Mouse (Mus musculus): ENCODE results near the gene Ifna7. TPM values are rescaled to one million over a fixed set of nuclear protein-coding genes. Genes with fewer than 3 reads are reported as not detected.
A peak's percentile ranks its signal among the peaks of the same experiment; 100 is the strongest.
"Not testable (repeated sequence)": the region's sequence is repeated elsewhere in the genome, so short reads cannot be mapped to it uniquely, and the experiment has no call there.

Gene Ifna7
- not detected in 2 replicates for polyA plus RNA-seq (2015; fragmentation: Nextera tagmentation; extraction: Ambion mirVana)

- 57% methylated on average over 3 of the region's 3 CpGs for WGBS
Measured at GRCm38 (mm10) chr4:88815928-88816327, at the start of gene Ifna7. Gene Ifna7, plus strand, starts transcription at chr4:88816228.

GRCm38 (mm10) chr4:88773534-88773933, 42.5 kb upstream of the Ifna7 start, which contains the start of gene Gm13290:
Gene Gm13290, plus strand, starts transcription at chr4:88773834.
- not testable (repeated sequence) for H3K27me3 ChIP-seq; H3K4me1 ChIP-seq; H3K9ac ChIP-seq; H3K4me3 ChIP-seq; ATAC-seq; H3K27ac ChIP-seq; H3K36me3 ChIP-seq (ENCODE audit: poor library complexity, severe bottlenecking); H3K4me2 ChIP-seq; H3K9me3 ChIP-seq (replicated peaks)
- no CpG with 5 or more reads among the region's 32 CpGs for WGBS

More at GRCm38 (mm10) chr4:88815928-88816327, at the start of gene Ifna7:
- Histone ChIP-seq H3K4me3 (no peak within 1 kb of the TSS), H3K9me3 (replicated peaks) (no peaks in the 10 kb centered on the region), H3K4me1 (no peaks in the 10 kb centered on the region), H3K9ac (no peak within 1 kb of the TSS), H3K27me3 (peaks cover 3% of the 10 kb centered on the region; the same call in 1 of the 2 replicates), H3K27ac (no peak within 1 kb of the TSS), H3K4me2 (no peak within 1 kb of the TSS), H3K36me3 (ENCODE audit: poor library complexity, severe bottlenecking) (no peaks in the 10 kb centered on the region)
- ATAC-seq: no peak

DNA sequence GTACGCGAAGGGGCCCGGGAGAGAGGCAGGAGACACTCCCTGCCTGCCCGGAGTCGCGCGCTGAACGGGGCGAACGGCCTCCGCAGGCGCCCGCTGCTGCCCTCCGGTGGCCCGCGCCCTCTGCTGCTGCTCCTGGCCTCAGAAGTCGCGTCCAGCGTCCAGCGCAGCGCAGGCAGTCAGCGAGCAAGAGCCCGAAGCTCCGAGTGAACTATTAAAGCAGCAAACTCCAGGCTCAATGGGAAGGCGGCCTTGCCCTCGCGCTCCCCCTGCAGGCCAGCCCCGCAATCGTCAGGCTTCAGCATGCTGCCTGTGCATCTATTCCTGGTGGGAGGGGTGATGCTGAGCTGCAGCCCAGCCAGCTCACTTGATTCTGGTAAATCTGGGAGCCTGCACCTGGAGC, 39.4 kb upstream of the Ifna7 start, which contains the start of gene Gm13289:
TSS of gene Gm13289 (plus strand) at position 301 of the 400 bp plus-strand sequence.
- H3K27me3 ChIP-seq; ATAC-seq; H3K4me1 ChIP-seq; H3K36me3 ChIP-seq (ENCODE audit: poor library complexity, severe bottlenecking); H3K9ac ChIP-seq; H3K4me2 ChIP-seq; H3K9me3 ChIP-seq (replicated peaks); H3K4me3 ChIP-seq; H3K27ac ChIP-seq: not testable (repeated sequence)
- no CpG with 5 or more reads among the region's 29 CpGs for WGBS

DNA sequence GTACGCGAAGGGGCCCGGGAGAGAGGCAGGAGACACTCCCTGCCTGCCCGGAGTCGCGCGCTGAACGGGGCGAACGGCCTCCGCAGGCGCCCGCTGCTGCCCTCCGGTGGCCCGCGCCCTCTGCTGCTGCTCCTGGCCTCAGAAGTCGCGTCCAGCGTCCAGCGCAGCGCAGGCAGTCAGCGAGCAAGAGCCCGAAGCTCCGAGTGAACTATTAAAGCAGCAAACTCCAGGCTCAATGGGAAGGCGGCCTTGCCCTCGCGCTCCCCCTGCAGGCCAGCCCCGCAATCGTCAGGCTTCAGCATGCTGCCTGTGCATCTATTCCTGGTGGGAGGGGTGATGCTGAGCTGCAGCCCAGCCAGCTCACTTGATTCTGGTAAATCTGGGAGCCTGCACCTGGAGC, 36.5 kb upstream of the Ifna7 start, which contains the start of gene Gm13272:
TSS of gene Gm13272 (plus strand) at position 301 of the 400 bp plus-strand sequence.
- not testable (repeated sequence) for H3K4me1 ChIP-seq; H3K9me3 ChIP-seq (replicated peaks); H3K4me2 ChIP-seq; H3K4me3 ChIP-seq; H3K9ac ChIP-seq; ATAC-seq; H3K36me3 ChIP-seq (ENCODE audit: poor library complexity, severe bottlenecking); H3K27me3 ChIP-seq; H3K27ac ChIP-seq
- no CpG with 5 or more reads among the region's 29 CpGs for WGBS

GRCm38 (mm10) chr4:88780320-88780719, 35.7 kb upstream of the Ifna7 start:
- H3K36me3 ChIP-seq (ENCODE audit: poor library complexity, severe bottlenecking); H3K4me1 ChIP-seq; H3K9me3 ChIP-seq (replicated peaks); H3K4me2 ChIP-seq; ATAC-seq; H3K4me3 ChIP-seq; H3K9ac ChIP-seq; H3K27me3 ChIP-seq; H3K27ac ChIP-seq: not testable (repeated sequence)
- 51% methylated on average over 15 of the region's 18 CpGs for WGBS

GRCm38 (mm10) chr4:88781831-88782230, 34.2 kb upstream of the Ifna7 start, which contains the start of gene Ifnz:
Gene Ifnz, plus strand, starts transcription at chr4:88782131.
- not testable (repeated sequence) for ATAC-seq; H3K4me3 ChIP-seq; H3K4me1 ChIP-seq; H3K27ac ChIP-seq; H3K9me3 ChIP-seq (replicated peaks); H3K27me3 ChIP-seq; H3K36me3 ChIP-seq (ENCODE audit: poor library complexity, severe bottlenecking); H3K9ac ChIP-seq
- H3K4me2 ChIP-seq: peak within 1 kb of the TSS; percentile 46
- 26% methylated on average over 5 of the region's 7 CpGs for WGBS

- not testable (repeated sequence) for H3K4me3 ChIP-seq; H3K9me3 ChIP-seq (replicated peaks); H3K9ac ChIP-seq; H3K27ac ChIP-seq; H3K27me3 ChIP-seq; ATAC-seq; H3K36me3 ChIP-seq (ENCODE audit: poor library complexity, severe bottlenecking); H3K4me1 ChIP-seq
- WGBS: 0% methylated on average over 5 of the region's 31 CpGs
- H3K4me2 ChIP-seq: peak overlapping the region; percentile 46
Measured at GRCm38 (mm10) chr4:88782335-88782734, 33.7 kb upstream of the Ifna7 start.

DNA sequence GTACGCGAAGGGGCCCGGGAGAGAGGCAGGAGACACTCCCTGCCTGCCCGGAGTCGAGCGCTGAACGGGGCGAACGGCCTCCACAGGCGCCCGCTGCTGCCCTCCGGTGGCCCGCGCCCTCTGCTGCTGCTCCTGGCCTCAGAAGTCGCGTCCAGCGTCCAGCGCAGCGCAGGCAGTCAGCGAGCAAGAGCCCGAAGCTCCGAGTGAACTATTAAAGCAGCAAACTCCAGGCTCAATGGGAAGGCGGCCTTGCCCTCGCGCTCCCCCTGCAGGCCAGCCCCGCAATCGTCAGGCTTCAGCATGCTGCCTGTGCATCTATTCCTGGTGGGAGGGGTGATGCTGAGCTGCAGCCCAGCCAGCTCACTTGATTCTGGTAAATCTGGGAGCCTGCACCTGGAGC, 30.6 kb upstream of the Ifna7 start, which contains the start of gene Gm13276:
TSS of gene Gm13276 (plus strand) at position 301 of the 400 bp plus-strand sequence.
- H3K4me3 ChIP-seq; H3K27me3 ChIP-seq; H3K4me2 ChIP-seq; H3K27ac ChIP-seq; ATAC-seq; H3K9ac ChIP-seq; H3K36me3 ChIP-seq (ENCODE audit: poor library complexity, severe bottlenecking); H3K4me1 ChIP-seq; H3K9me3 ChIP-seq (replicated peaks): not testable (repeated sequence)
- WGBS: no CpG with 5 or more reads among the region's 27 CpGs

DNA sequence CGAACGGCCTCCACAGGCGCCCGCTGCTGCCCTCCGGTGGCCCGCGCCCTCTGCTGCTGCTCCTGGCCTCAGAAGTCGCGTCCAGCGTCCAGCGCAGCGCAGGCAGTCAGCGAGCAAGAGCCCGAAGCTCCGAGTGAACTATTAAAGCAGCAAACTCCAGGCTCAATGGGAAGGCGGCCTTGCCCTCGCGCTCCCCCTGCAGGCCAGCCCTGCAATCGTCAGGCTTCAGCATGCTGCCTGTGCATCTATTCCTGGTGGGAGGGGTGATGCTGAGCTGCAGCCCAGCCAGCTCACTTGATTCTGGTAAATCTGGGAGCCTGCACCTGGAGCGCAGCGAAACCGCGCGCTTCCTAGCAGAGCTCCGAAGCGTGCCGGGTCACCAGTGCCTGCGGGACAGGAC, 27.6 kb upstream of the Ifna7 start, which contains the start of gene Gm13277:
TSS of gene Gm13277 (plus strand) at position 231 of the 400 bp plus-strand sequence.
- not testable (repeated sequence) for ATAC-seq; H3K4me1 ChIP-seq; H3K36me3 ChIP-seq (ENCODE audit: poor library complexity, severe bottlenecking); H3K9ac ChIP-seq; H3K4me3 ChIP-seq; H3K27ac ChIP-seq; H3K27me3 ChIP-seq; H3K9me3 ChIP-seq (replicated peaks); H3K4me2 ChIP-seq
- WGBS: 0% methylated on average over 3 of the region's 28 CpGs

DNA sequence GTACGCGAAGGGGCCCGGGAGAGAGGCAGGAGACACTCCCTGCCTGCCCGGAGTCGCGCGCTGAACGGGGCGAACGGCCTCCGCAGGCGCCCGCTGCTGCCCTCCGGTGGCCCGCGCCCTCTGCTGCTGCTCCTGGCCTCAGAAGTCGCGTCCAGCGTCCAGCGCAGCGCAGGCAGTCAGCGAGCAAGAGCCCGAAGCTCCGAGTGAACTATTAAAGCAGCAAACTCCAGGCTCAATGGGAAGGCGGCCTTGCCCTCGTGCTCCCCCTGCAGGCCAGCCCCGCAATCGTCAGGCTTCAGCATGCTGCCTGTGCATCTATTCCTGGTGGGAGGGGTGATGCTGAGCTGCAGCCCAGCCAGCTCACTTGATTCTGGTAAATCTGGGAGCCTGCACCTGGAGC, 24.8 kb upstream of the Ifna7 start, which contains the start of gene Gm13278:
TSS of gene Gm13278 (plus strand) at position 301 of the 400 bp plus-strand sequence.
- H3K4me1 ChIP-seq; H3K4me2 ChIP-seq; H3K9me3 ChIP-seq (replicated peaks); H3K27me3 ChIP-seq; H3K4me3 ChIP-seq; ATAC-seq; H3K27ac ChIP-seq; H3K9ac ChIP-seq; H3K36me3 ChIP-seq (ENCODE audit: poor library complexity, severe bottlenecking): not testable (repeated sequence)
- WGBS: no CpG with 5 or more reads among the region's 28 CpGs

DNA sequence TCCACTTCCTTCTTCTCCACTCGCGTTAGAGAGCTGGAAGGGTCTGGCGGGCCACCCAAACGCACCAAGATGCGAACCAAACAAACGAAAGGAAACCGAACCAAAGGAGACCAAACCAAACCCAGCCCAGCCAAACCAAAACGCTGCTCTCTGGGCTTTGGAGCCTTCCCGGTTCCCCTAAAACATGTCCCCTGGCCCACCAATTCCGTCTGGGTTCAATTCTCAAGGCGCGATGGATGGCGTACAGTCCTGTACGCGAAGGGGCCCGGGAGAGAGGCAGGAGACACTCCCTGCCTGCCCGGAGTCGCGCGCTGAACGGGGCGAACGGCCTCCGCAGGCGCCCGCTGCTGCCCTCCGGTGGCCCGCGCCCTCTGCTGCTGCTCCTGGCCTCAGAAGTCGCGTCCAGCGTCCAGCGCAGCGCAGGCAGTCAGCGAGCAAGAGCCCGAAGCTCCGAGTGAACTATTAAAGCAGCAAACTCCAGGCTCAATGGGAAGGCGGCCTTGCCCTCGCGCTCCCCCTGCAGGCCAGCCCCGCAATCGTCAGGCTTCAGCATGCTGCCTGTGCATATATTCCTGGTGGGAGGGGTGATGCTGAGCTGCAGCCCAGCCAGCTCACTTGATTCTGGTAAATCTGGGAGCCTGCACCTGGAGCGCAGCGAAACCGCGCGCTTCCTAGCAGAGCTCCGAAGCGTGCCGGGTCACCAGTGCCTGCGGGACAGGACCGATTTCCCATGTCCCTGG, 21.9 kb upstream of the Ifna7 start, which contains the start of gene Gm13275:
TSS of gene Gm13275 (plus strand) at position 552 of the 740 bp plus-strand sequence.
- 0% methylated on average over 13 of the region's 52 CpGs for WGBS

GRCm38 (mm10) chr4:88797097-88797496, 18.9 kb upstream of the Ifna7 start, which contains the start of gene Gm13279:
Gene Gm13279, plus strand, starts transcription at chr4:88797397.
- H3K9ac ChIP-seq, ATAC-seq: not testable (repeated sequence)
- no CpG with 5 or more reads among the region's 28 CpGs for WGBS

More for the DNA sequence above, 21.9 kb upstream of the Ifna7 start, which contains the start of gene Gm13275:
- not testable (repeated sequence) for H3K9ac ChIP-seq; H3K27ac ChIP-seq; H3K9me3 ChIP-seq (replicated peaks); H3K36me3 ChIP-seq (ENCODE audit: poor library complexity, severe bottlenecking); ATAC-seq; H3K4me2 ChIP-seq; H3K4me1 ChIP-seq; H3K4me3 ChIP-seq; H3K27me3 ChIP-seq

More at GRCm38 (mm10) chr4:88797097-88797496, 18.9 kb upstream of the Ifna7 start, which contains the start of gene Gm13279:
- H3K4me1 ChIP-seq; H3K4me2 ChIP-seq; H3K27me3 ChIP-seq; H3K4me3 ChIP-seq; H3K36me3 ChIP-seq (ENCODE audit: poor library complexity, severe bottlenecking); H3K9me3 ChIP-seq (replicated peaks); H3K27ac ChIP-seq: not testable (repeated sequence)
